Mouse (Mus musculus) ES-Bruce4 (cell line): ENCODE data around the gene Morn3.

Experiments used
- CTCF ChIP-seq: IDR thresholded peaks from one replicate; pipeline ENCODE4 v1.8.1; 2011; ENCODE audit warnings: low read depth, low read length
- EP300 ChIP-seq: IDR thresholded peaks from 2 replicates; pipeline ENCODE4 v1.6.1; 2011; ENCODE audit warnings: low read depth, low read length; ENCODE audit not compliant: insufficient read depth
- POLR2A ChIP-seq: IDR thresholded peaks from one replicate; pipeline ENCODE4 v1.8.1; 2011; ENCODE audit warnings: low read length; ENCODE audit not compliant: insufficient read depth

DNA sequence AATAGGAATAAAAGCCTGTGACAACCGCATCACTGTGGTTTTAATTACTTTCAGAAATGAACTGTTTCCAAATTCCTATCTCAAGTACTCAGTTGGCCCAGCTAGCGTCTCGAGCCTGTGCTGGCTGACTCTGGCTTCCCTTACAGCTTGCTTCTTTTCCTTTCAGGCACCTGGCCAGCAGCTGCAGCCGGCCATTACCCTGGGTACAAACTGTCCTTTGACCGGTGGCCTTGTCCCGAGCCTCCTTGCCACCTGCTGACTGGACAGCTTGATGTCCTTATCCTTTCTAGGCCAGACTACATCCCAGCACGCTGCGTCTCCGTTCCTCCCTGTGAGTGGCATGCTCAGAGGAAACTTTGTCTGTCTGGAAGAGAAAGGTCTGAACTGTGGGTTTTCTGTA, 4.1 kb upstream of the Morn3 start:
- TF ChIP-seq CTCF (no peak), EP300 (no peak), POLR2A (no peak)
